Mouse (Mus musculus) adrenal gland (tissue): ENCODE measurements around the gene Cacna2d2.

ENCODE experiments used
- intact Hi-C: fragments of 180-260 bp; cut with DNase I; formaldehyde crosslinking; loops from one replicate; pipeline ENCODE4 v1.15.1; 2025

Cacna2d2 gene

DNA sequence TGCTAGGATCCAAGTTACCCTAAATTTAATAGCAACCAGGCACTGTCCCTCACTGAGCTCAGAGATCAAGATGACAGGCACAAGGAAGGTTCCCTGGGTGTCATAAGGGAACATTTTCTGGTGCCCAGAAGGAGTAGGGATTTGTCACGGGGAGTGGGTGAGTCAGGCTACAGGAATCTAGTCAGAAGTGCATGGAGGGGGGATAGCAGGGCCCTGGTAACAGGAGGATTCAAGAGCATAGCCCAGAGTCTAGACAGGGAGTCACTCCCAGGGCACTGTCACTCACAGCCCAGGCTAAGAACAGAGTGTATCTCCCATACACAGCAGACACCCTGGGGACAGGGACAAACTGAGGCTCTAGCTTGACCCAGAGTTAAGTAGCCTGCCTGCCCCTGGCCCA, 94.1 kb downstream of the Cacna2d2 start:
- intact Hi-C loops: no loop called here

DNA sequence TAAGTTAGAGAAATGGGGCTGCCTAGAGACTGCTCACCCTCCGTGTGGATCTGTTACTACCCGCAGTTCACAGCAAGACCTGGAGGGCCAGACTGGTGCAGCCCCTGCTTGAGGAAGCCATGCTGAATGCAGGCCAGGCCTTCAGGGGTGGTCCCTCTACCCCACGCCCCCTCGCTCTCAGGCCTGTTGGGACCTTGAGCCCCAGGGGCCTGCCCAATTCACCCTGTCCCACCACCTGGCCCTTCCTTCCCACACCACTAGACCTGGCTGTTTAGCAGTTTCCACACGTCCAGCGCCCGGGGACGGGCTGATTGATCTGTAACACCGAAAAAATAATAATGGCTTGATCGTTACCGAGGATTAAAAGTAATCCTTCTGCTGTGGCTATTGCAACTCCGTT, 94.8 kb downstream of the Cacna2d2 start:
- intact Hi-C loops: no loop called here

DNA sequence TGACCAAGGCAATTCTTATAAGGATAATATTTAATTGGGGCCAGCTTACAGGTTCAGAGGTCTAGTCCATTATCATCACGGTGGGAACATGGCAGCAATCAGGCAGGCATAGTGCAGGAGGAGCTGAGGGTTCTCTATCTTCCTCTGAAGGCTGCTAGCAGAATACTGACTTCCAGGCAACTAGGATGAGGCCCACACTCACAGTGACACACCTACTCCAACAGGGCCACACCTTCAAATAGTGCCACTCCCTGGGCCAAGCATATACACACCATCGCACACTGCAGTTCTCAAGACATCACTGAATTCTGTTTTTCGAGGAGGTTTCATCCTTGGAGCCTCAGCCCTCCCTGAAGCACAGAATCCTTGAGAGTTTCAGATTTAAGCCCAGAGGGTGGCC, 96.9 kb downstream of the Cacna2d2 start:
- intact Hi-C loops: no loop called here

DNA sequence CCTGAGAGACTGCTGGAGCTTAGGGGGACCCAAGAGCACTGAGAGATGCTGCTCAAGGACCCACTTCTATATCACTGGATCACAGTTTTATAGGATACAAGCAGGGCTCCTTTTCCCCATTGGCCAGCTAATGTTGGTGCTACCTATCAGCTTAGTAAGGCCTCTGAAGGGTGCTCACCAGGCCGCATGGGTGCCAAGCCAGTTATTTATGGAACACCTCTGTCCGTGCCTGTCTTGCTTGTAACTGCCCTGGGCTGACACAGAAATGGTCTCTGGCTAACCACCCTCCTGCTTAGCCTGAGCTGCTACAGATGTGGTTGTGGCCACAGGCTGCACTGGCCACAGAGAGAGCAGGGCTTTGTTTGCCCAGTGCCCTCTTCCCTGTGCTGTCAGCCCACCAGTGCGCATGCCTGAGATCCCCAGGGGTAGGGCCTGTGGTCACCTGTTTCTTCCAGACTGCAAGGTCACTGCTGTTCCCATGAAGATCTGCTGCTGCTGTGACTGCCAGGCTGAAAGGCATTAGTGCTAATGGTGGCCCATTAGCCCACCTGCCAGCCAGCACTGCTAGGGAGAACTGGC, 101.4 kb downstream of the Cacna2d2 start:
- intact Hi-C loops: no loop called here

DNA sequence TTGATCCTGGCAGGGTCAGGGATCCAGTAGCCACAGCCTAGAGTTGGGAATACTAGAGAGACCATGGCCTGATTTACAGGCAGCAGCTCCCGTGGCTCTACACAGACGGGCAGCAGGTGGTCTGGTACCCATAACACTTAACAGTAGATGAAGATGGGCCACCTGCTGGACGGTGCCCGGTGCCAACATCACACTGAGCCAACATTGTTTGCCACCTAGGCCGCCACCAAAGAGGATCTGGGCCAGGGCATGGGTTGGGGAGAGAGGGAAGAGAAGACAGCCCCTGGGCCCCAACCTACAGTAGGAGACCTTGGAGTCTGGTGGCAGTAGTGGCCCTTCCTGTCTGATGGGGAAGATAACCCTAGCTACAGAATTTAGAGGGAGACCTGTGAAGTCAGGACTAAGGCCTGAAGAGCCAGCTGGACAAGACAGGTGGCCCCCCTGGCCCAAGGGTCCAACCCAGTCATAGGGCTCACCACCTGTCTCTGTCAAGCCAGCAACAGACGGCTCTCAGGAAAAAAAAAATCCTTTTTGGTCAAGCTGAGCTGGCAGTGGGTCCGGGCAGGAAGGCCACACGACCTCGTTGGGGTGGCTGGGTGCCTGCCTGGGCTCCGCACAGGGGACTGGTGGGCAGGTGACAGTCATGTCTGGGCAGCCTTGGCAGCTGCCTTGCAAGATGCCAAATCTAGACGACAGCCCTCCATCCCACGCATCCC, 102.9 kb downstream of the Cacna2d2 start:
- intact Hi-C loops: no loop called here

DNA sequence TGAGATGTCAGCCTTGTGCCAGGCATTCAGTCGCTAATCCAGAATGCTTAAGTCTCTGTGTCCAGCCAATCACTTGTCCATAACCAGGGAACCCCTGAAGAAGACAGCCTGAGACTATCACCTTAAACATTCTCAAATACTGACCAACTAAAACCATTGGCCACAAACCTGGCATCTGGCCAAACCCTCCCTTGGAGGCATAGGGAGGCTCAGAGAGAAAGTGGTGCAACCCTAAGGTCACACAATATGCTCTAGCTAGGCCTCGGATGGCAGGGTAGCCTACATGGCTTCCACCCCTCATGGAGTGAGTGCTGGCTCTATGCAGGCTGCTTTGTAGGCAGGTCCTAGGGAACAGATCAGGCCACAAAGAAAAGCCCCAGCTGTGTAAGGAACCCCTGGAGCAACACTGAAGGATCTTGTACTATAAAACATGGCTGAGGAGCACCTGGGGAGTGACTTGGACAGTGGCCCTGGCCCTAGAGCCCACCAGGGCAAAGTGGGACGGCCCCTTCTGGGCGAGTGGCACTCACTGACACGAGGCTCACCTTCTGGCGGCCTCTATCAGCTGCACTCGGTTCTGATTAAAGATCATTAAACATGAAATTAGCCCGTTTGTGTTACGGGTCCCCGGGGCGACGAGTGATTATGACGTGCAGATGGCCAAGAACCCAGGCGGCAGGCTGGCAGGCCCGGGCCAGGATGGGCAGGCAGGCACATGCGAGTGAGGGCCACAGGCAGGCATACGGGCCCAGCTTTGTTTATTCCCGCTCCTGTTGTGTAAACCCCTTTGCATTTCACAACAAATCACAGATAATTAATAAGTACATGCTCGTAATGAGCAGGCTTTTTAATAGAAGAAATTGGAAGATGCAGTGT, 105.5 kb downstream of the Cacna2d2 start:
- intact Hi-C loops: no loop called here

DNA sequence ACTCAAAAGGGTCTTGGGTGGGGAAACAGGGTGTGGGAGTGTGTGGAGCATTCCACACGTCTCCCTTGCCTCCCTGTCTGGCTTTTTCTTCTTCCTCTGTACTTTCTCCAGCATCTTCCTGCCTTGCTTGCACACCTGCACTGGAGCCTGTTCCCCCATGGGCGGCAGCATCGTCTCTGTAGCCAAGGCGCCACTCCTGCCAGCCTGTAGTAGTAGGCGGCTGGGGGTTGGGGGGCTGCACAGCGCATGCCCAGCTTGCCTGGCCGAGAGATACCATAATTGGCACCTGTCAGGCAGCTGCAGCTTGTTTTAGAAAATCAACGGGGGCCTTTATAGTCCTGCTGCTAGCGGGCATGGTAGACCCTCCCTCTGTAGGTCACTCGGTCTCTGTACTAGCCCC, 108.9 kb downstream of the Cacna2d2 start:
- intact Hi-C loops: no loop called here

DNA sequence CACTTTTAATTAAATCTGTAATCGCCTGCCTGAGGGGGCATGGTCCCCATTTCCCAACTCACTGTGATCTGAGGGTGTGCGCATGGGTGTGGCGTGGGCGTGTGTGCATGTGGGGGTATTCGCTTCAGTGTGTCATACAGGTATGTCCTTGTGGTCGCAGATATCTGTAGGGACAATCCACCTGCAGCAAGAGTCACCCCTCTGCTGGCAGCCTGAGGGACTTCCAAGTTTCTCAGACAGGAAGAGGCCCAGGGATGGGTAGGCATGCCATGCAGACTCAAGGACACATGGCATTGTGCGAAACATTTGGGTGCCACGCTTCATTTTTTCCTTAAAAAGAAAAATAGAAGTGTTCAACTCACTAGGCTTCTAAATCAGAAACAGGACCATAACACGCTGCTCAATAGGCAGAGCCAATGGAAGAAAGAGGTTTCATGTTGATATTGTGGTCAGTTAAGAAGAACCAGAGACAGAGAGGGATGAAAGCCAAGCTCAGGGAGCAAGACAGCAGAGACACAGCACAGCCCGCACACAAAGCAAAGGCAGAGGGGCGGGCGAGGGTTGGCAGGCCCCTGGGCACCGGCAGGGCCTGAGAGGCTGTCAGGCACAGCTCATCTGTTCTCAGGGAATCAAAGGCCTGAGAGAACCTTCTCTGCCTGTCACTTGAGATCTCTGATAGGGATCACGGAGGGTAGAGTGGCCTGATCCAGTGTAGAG, 111.1 kb downstream of the Cacna2d2 start:
- intact Hi-C loops: no loop called here

DNA sequence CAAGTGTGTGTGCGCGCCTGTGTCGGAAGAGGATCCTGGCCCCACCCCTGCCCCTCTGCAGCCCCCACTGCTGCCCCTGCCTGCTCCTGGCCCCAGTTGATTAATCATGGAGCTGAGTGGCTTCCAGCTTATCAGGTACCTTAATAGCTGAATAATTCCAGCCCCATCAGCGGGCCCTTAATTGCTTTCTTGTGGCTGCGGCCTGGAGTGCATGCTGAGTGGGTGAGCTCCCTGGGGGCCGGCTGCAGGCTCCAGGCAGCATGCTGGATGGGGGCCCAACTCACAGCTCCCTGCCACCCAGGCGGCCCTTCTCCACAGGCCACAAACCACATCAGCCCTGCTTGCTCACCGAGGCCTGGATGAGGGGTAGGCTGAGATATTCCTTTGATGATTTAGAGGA, 112.0 kb downstream of the Cacna2d2 start:
- intact Hi-C loops: no loop called here

DNA sequence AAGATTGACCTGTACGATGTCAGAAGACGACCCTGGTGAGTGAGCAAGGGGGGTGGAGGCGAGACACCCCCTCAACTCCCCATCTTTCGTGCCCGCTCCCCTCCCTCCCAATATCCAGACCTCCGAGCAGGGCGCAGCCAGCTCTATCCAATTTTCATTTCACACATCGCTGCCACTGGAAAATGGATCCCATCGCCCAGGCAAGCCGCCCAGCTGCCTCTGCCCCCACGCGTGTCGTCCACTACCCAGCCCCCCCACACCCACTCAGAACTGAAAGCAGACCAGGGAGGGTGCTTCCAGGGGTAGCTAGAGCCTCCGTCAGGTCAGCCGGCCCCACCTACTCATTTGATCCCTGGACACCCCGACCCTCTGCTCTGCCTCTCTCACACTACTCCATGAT, 112.9 kb downstream of the Cacna2d2 start:
- intact Hi-C loops: no loop called here

DNA sequence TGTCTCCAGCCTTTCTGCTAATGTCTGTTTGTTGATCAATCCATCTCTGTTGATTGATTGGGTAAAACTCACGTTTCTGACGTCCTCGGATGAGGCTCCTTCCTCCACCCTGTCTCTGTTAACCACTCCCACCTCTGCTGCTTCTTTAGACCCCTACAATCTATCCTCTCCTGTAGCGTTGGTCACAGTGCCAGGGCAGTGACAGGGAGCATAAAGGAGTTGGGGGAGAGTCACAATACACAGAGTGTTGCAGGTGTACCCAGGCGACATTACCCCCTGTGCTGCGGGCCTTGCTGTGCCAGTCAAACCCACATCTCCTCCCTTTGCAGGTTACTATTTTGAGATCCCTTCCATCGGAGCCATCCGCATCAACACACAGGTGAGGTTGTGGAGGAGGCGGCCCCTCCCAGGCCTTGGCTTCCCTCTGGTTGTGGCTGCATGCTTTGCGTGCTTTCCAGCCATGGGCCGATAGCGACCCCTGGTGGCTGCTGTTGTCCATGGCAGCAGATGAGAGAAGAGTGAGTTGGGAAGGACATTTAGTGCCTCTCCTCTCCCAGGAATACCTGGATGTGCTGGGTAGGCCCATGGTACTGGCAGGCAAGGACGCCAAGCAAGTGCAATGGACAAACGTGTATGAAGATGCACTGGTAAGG, 115.0 kb downstream of the Cacna2d2 start:
- intact Hi-C loops: loop anchor here (2.0 kb wide), 2 partner anchors 148 to 158 kb away; no protein-coding TSS in a partner anchor

DNA sequence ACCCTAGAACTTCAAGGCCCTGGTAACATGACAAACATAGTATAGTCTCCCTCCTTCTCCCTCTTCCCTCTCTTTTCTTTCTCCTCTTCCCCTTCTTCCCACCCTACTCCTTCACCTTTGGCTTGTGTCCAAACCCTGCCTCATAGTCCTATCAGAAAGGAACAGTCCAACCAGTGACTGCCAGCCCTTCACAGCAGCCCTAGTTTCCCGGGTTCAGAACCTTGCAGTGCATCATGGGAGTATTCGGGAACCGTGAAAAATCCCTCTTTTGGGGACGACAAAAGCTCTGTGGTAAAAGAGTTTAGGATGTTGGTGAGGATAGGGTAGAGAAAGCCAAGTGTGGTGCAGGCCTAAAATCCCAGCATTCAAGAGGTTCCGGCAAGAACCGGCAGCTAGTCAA, 120.9 kb downstream of the Cacna2d2 start:
- intact Hi-C loops: no loop called here

DNA sequence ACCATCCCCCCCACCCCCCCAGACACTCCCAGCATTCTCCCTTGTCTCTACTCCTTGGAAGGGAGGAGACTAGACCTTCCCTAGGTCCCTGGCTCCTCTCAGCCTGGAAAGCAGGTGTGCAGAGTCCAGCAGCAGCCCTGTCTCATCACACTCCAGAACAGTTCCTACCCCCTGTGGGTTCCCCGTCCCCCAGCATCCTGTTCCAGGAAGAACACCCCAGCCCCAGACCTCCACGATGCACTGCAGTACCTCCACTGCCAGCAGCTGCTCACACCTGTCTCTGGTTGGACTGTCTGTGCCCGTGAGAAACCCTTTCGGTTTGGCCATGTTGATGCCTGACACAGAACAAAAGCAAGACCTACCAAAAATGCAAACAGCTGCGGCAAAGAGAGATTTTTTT, 121.8 kb downstream of the Cacna2d2 start:
- intact Hi-C loops: no loop called here

DNA sequence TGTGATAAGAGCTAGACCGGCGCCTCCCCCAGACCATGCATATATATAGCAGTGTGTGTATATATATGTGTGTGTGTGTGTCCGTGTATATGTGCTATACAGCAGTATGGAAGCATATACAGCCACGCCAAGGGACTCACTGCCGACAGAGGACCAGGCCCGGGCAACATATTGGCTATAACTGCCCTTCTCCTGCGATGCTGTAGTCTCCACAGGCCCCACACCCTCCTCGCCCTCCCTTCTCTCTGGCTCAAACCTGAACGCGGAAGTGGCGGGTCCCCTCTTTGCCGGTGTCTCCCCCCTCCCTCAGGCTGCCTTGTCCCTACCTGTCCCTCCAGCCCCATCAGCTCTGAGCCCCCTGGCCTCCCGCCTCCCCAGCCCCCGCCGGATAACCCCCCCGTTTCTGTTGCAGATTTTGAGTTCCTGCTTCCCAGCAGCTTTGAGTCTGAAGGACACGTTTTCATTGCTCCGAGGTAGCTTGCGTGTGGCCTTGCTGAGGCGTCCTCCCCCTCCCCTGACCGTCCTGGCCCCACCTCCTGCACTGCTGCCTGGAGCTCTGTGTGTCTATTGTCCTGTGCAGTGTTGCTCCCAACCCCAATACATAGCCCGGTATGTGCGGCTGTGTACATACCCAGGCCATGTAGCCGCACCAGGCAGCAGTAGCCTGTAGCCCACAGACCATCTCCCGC, 122.4 kb downstream of the Cacna2d2 start:
- intact Hi-C loops: no loop called here

DNA sequence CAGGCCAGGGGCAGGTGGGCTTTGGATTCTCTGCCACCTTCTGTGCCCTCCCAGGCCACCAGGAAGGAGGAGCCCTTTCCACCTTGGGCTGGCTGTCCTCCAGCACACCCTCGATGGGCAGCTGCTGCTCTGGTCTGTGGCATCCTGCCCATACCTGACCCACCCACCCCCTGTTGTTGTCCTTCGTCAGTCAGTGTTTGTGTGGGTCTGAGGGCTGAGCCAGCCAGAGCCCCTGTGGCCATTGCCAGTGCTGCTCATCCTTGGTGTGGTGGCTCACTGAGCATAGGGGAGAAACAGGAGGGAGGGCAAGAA, 122.9 kb downstream of the Cacna2d2 start:
- intact Hi-C loops: no loop called here

DNA sequence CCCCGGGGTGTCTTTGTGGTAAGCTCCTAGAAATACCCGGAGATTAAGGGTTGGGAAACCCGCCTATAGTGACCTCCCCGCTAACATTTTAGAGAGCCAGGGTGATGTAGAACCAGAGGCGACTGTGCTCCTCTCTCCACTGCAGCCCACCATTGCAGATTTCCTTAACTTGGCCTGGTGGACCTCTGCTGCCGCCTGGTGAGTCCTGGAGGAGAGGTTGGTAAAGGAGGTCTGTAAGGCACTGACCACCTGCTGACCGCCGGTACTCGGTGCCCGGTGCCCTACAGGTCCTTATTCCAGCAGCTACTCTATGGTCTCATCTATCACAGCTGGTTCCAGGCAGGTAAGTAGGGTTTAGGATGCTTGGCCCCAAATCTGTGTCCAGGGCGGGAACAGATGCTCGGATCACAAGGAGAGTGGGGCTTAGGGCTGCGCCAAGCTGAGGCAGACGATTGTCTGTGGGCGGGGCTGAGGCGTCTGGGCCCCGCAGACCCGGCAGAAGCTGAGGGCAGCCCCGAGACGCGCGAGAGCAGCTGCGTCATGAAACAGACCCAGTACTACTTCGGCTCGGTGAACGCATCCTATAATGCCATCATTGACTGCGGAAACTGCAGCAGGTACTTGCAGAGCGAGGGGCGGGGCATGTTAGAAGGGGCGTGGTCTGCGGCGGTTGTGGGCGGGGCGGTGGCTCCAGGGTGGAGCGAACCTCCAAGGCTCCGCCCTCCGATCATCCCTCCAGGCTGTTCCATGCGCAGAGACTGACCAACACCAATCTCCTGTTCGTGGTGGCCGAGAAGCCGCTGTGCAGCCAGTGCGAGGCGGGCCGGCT, 127.0 kb downstream of the Cacna2d2 start:
- intact Hi-C loops: no loop called here

DNA sequence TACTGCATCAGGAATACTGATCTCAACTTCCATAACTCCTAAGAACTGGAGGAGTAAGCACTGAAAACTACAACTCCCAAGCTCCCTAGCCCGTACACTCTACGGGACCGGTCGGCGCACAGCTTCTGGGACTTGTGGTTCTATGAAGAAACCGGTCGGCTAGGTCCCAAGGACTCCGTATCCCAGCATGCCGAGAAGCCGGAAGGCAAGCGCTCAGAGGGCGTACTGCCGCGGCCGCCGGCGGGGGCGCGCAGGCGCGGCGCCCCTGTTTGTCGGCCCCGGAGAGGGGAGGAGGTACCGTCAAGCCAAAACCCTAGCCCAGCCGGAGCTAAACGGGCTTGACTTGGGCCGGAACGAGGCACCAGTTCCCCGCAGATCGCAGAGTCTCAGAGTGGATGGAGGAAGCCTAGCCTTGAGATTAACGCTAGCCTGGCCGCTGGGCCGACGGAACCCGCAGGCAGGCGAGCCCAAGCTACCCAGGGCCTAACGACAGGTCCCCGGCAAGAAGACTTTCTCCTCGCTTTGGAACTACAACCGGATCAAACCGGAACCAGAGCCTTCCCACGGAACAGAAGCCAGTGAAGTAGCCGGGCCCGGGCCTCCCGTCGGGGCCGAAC, 134.5 kb downstream of the Cacna2d2 start, which contains the start of gene Tmem115:
Tmem115 (plus strand) TSS at position 155 of the 617 bp plus-strand sequence.
- intact Hi-C loops: no loop called here

DNA sequence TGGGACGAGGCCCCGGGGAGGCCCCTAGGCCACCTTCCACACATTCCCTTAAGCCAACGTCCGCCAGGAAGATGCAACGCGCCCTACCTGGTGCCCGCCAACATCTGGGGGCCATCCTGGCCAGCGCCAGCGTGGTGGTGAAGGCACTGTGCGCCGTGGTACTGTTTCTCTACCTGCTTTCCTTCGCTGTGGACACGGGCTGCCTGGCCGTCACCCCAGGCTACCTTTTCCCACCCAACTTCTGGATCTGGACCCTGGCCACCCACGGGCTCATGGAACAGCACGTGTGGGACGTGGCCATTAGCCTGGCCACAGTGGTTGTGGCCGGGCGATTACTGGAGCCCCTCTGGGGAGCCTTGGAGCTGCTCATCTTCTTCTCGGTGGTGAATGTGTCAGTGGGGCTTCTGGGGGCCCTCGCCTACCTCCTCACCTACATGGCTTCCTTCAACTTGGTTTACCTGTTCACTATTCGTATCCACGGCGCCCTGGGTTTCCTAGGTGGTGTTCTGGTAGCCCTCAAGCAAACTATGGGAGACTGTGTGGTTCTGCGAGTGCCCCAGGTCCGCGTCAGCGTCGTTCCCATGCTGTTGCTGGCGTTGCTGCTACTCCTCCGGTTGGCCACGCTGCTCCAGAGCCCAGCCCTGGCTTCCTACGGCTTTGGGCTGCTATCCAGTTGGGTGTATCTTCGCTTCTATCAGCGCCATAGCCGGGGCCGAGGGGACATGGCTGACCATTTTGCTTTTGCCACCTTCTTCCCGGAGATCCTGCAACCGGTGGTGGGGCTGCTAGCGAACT, 135.2 kb downstream of the Cacna2d2 start:
- intact Hi-C loops: no loop called here
